Mouse (Mus musculus) brain, embryonic 14.5 days (tissue): ENCODE measurements around the gene Hoxb7. TPM values are rescaled to one million over a fixed set of nuclear protein-coding genes. Genes with fewer than 3 reads are reported as not detected.

Source experiments
- DNase-seq: peaks from one replicate; pipeline ENCODE4 v3.0.0-alpha.2; 2011; ENCODE audit warnings: low read depth
- CTCF ChIP-seq: fragments of 200-500 bp; IDR thresholded peaks from 2 replicates; pipeline ENCODE4 v1.5.1; 2012; ENCODE audit warnings: inconsistent platforms, mild to moderate bottlenecking, moderate library complexity, borderline replicate concordance; ENCODE audit not compliant: insufficient read depth, insufficient read length; ENCODE audit errors: extremely low read depth
- POLR2A ChIP-seq: fragments of 200-500 bp; IDR thresholded peaks from 2 replicates; pipeline ENCODE4 v1.6.1; 2012; ENCODE audit warnings: mild to moderate bottlenecking, inconsistent platforms, borderline replicate concordance; ENCODE audit not compliant: poor library complexity, insufficient read depth, insufficient read length, severe bottlenecking; ENCODE audit errors: extremely low read depth
- polyA plus RNA-seq: library from polyadenylated mRNA; depleted of rRNA; stranded (reverse); fragments of >200 nt; gene quantifications from 2 replicates; pipeline ENCODE4 v1.2.3, GENCODE M21; 2012

Gene Hoxb7
- polyA plus RNA-seq, 1 experiment = 2.4 TPM

- TF ChIP-seq CTCF (no peak), POLR2A (no peak)
- no peak for DNase-seq
Measured at GRCm38 (mm10) chr11:96297968-96298635, 11.7 kb downstream of the Hoxb7 start.

GRCm38 (mm10) chr11:96298895-96299667 lies 12.7 kb downstream of the Hoxb7 start:
- DNase-seq = no peak
- TF ChIP-seq POLR2A = no peak
- no peak for TF ChIP-seq CTCF

GRCm38 (mm10) chr11:96299781-96300180 lies 13.4 kb downstream of the Hoxb7 start:
- no peak for TF ChIP-seq CTCF
- no peak for TF ChIP-seq POLR2A
- no peak for DNase-seq

GRCm38 (mm10) chr11:96300354-96301063 lies 14.1 kb downstream of the Hoxb7 start:
- DNase-seq = no peak
- TF ChIP-seq POLR2A (no peak), CTCF (no peak)

- DNase-seq = no peak
- TF ChIP-seq POLR2A = no peak
- TF ChIP-seq CTCF = no peak
Measured at GRCm38 (mm10) chr11:96301064-96301431, 14.6 kb downstream of the Hoxb7 start.

- TF ChIP-seq CTCF (no peak), POLR2A (no peak)
- no peak for DNase-seq
Measured at GRCm38 (mm10) chr11:96301837-96302236, 15.4 kb downstream of the Hoxb7 start.

- TF ChIP-seq CTCF (no peak), POLR2A (no peak)
Measured at GRCm38 (mm10) chr11:96302381-96303150, 16.1 kb downstream of the Hoxb7 start.

GRCm38 (mm10) chr11:96303151-96304099 lies 17.0 kb downstream of the Hoxb7 start, which contains the start of gene Hoxb5:
Gene Hoxb5 (plus strand): TSS chr11:96303336.
- DNase-seq = peak; percentile 78
- TF ChIP-seq POLR2A (no peak), CTCF (peak; percentile 87)

More at GRCm38 (mm10) chr11:96302381-96303150, 16.1 kb downstream of the Hoxb7 start:
- DNase-seq = no peak

GRCm38 (mm10) chr11:96304381-96305195 lies 18.2 kb downstream of the Hoxb7 start:
- DNase-seq = no peak
- TF ChIP-seq CTCF (no peak), POLR2A (no peak)

GRCm38 (mm10) chr11:96305505-96306182 lies 19.2 kb downstream of the Hoxb7 start:
- TF ChIP-seq CTCF = no peak
- no peak for TF ChIP-seq POLR2A
- no peak for DNase-seq
